Mouse (Mus musculus): Measurements from ENCODE around the gene Fbf1. TPM values are rescaled to one million over a fixed set of nuclear protein-coding genes. Genes with fewer than 3 reads are reported as not detected.
"Not testable (repeated sequence)": the region's sequence is repeated elsewhere in the genome, so short reads cannot be mapped to it uniquely, and the experiment has no call there.

Gene Fbf1
- polyA plus RNA-seq, 1 experiment from 2014 or later = 78.4 TPM

DNA sequence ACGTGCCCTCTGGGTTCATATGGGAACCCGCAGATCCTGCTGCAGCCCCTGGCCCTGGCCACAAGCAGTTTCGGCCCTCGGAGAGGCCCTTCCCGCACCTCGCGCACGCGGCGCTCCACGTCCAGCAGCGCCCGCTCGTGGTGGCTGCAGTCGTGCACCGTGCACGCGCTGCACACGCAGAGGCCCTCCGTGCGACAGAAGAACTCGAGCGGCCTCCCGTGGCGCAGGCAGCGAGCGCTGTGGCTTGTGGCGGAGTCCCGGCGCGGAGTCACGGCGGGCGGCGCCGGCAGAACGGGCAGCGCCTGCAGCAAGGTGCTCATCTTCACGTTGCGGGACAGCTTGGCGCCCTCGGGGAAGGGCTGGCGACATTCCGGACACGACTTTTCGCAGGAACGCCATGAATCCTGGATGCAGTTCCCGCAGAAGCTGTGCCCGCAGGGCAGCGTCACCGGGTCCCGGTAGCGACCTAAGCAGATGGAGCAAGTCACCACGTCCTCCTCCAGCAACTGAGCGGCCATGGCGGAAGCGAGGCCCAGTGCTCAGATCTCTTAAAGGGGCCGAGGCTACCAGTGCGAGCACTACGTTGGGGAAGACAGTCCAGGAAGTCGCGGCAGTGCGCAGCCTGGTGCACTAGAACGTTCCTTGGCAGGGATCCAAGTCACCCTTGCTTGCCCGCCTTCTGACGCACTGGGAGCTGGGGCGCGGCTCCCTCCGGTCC lies 37.3 kb downstream of the Fbf1 start, which contains the start of gene Trim65:
Trim65 (minus strand) TSS at position 641 of the 718 bp plus-strand sequence.
- Histone ChIP-seq H3K27ac (peak within 1 kb of the TSS; percentile 90), H3K9ac (peak within 1 kb of the TSS; percentile 69), H3K4me1 (peaks cover 27% of the 10 kb centered on the region), H3K4me3 (peak within 1 kb of the TSS; percentile 56), H3K36me3 (replicated peaks) (peaks cover 8% of the 10 kb centered on the region; the same call in 1 of the 2 replicates), H3K9me3 (no peaks in the 10 kb centered on the region), H3K4me2 (peak within 1 kb of the TSS; percentile 62), H3K27me3 (replicated peaks) (no peaks in the 10 kb centered on the region)
- ATAC-seq (replicated peaks) = peak; percentile 86
- WGBS = under 1% methylated on average over 67 of the region's 69 CpGs

DNA sequence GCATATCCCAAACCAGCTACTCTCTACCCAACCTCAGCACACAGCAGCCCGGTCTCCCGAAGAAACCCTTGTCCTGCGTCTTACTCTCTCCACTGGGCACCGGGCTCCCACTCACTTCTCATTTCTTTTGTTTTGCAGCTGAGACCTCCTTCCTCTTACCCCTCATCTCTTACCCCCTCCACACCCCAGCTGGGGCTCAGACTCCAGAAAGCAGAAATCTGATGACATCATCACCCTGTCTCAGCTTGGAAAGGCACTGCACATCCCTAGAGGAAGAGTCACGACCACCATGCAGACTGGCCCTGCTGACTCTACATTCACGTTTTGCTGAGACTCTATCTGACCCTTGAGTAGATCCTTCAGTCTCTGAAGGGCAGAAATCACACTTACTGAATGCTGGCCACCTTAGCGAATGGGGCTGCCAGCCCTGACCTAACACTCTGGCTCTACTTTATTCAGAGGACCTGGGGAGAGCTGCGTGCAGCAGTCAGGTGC lies 37.9 kb downstream of the Fbf1 start:
- Histone ChIP-seq H3K4me2 (peak overlapping the region; percentile 62), H3K27ac (peak overlapping the region; percentile 90), H3K9me3 (no peaks in the 10 kb centered on the region), H3K27me3 (replicated peaks) (no peaks in the 10 kb centered on the region), H3K4me1 (peaks cover 27% of the 10 kb centered on the region), H3K36me3 (replicated peaks) (peaks cover 12% of the 10 kb centered on the region; the same call in 1 of the 2 replicates), H3K9ac (peak overlapping the region; percentile 44), H3K4me3 (peak overlapping the region; percentile 56)
- ATAC-seq (replicated peaks) = peak; percentile 38; the same call in 1 of the 2 replicates
- 30% methylated on average over 8 of the region's 8 CpGs for WGBS

GRCm38 (mm10) chr11:116129091-116129790 lies 38.7 kb downstream of the Fbf1 start:
- H3K4me2 ChIP-seq = no peak overlapping the region
- H3K27ac ChIP-seq = no peak overlapping the region
- H3K36me3 ChIP-seq (replicated peaks) = peaks cover 11% of the 10 kb centered on the region; the same call in 1 of the 2 replicates
- H3K4me3 ChIP-seq = no peak overlapping the region
- 82% methylated on average over 9 of the region's 9 CpGs for WGBS
- peaks cover 27% of the 10 kb centered on the region for H3K4me1 ChIP-seq
- no peaks in the 10 kb centered on the region for H3K27me3 ChIP-seq (replicated peaks)
- no peaks in the 10 kb centered on the region for H3K9me3 ChIP-seq
- ATAC-seq (replicated peaks) = no peak
- H3K9ac ChIP-seq = no peak overlapping the region

GRCm38 (mm10) chr11:116127986-116128385 lies 40.0 kb downstream of the Fbf1 start:
- Histone ChIP-seq H3K27ac (no peak overlapping the region), H3K4me3 (no peak overlapping the region)
- 73% methylated on average over 9 of the region's 9 CpGs for WGBS

GRCm38 (mm10) chr11:116127156-116127980 lies 40.6 kb downstream of the Fbf1 start, which contains the start of gene Trim47:
TSS of gene Trim47 (minus strand) at chr11:116127210.
- ATAC-seq (replicated peaks) = no peak
- Histone ChIP-seq H3K27me3 (replicated peaks) (no peaks in the 10 kb centered on the region), H3K9me3 (no peaks in the 10 kb centered on the region), H3K4me3 (no peak within 1 kb of the TSS), H3K9ac (no peak within 1 kb of the TSS), H3K4me1 (peaks cover 27% of the 10 kb centered on the region), H3K27ac (no peak within 1 kb of the TSS), H3K4me2 (no peak within 1 kb of the TSS), H3K36me3 (replicated peaks) (peaks cover 7% of the 10 kb centered on the region; the same call in 1 of the 2 replicates)
- 28% methylated on average over 23 of the region's 23 CpGs for WGBS

More at GRCm38 (mm10) chr11:116127986-116128385, 40.0 kb downstream of the Fbf1 start:
- no peak for ATAC-seq (replicated peaks)
- Histone ChIP-seq H3K9ac (no peak overlapping the region), H3K4me1 (peaks cover 27% of the 10 kb centered on the region), H3K4me2 (no peak overlapping the region), H3K27me3 (replicated peaks) (no peaks in the 10 kb centered on the region), H3K36me3 (replicated peaks) (peaks cover 7% of the 10 kb centered on the region; the same call in 1 of the 2 replicates), H3K9me3 (no peaks in the 10 kb centered on the region)

DNA sequence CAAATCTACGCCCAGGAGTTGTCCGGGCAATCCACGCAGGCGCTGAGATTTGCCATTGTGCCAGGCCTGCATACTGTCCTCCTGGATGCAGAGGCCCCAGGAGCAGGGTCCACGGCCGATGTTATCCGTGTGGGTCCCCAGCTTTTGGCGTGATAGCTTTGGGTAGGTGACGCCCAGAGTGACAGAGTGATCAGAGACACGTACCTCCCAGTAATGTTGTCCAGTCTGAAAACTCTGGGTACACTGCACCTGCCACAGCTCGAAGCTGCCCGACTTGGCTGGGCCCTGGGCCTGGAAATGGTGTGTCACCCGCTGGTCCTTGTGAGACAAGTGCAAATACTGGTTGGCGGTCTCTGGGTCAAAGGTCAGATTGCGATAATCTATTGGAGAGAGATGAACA lies 41.7 kb downstream of the Fbf1 start:
- Histone ChIP-seq H3K4me2 (no peak overlapping the region), H3K4me1 (peaks cover 20% of the 10 kb centered on the region), H3K4me3 (no peak overlapping the region), H3K9me3 (no peaks in the 10 kb centered on the region), H3K9ac (no peak overlapping the region), H3K27ac (no peak overlapping the region), H3K36me3 (replicated peaks) (peaks cover 7% of the 10 kb centered on the region; the same call in 1 of the 2 replicates), H3K27me3 (replicated peaks) (no peaks in the 10 kb centered on the region)
- 94% methylated on average over 15 of the region's 15 CpGs for WGBS
- ATAC-seq (replicated peaks) = no peak

DNA sequence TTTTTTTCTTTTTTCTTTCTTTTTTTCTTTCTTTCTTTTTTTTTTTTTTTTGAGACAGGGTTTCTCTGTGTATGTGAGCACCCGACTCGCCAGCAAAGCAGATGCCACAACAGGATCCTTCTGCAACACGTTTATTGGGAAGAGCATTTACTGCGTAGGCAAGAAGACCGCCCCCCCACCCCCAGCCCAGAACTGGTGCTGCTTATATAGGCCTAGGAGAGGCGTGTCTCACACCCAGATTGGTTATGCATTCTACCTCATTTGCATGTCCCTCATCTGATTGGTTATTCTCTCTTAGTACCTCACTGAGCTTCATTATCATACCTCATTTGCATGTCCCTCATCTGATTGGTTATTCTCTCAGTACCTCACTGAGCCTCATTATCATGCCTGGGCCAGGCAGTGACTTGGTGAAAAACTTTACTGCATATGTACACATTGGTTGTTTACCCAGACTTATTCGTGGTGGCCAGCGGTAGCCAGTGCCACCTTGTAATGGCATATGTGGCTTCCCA lies 46.2 kb downstream of the Fbf1 start:
- not testable (repeated sequence) for H3K27me3 ChIP-seq (replicated peaks); H3K4me2 ChIP-seq; H3K4me1 ChIP-seq; H3K27ac ChIP-seq; ATAC-seq (replicated peaks); H3K9ac ChIP-seq; H3K4me3 ChIP-seq; H3K9me3 ChIP-seq; H3K36me3 ChIP-seq (replicated peaks)
- WGBS = 95% methylated on average over 8 of the region's 8 CpGs

DNA sequence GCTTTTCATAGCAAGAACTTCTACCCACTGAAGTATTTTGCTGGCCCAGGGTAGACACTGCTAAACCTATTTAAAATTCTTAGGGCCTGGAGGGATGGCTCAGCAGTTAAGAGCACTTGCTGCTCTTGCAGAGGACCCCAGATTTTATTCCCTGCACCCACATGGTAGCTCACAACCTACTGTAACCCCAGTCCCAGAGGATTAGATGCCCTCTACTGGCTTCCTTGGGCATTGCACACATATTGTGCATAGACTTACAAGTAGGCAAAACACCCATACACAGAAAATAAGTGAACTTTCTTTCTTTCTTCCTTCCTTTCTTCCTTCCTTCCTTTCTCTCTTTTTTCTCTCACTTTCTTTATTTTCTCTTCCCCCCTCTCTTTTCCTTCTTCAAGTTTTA lies 50.1 kb downstream of the Fbf1 start:
- H3K4me1 ChIP-seq = no peaks in the 10 kb centered on the region
- no peak overlapping the region for H3K27ac ChIP-seq
- no peak for ATAC-seq (replicated peaks)
- no peaks in the 10 kb centered on the region for H3K9me3 ChIP-seq
- no peak overlapping the region for H3K9ac ChIP-seq
- no peaks in the 10 kb centered on the region for H3K27me3 ChIP-seq (replicated peaks)
- H3K4me2 ChIP-seq = no peak overlapping the region
- no peak overlapping the region for H3K4me3 ChIP-seq
- H3K36me3 ChIP-seq (replicated peaks) = no peaks in the 10 kb centered on the region

DNA sequence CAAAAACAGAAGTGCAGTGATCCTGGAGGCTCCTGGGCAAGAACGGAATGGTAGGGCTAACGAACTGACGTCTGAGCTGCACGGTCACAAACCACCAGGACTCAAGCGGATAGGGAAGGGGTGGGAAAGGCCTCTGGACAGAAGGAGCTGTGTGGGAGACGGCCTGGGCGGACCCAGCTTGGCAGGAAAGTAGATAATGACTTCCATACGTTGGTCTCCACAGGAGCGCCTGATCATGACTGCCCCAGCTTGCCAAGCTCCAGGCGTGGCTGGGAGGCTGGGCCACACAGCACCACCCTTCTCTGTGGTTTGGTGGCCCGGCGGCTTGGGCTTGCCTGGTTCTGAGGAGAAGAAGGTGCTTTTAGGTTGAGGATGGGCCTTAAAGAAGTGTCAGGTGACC lies 50.7 kb downstream of the Fbf1 start:
- Histone ChIP-seq H3K27me3 (replicated peaks) (peaks cover under 1% of the 10 kb centered on the region; the same call in 1 of the 2 replicates), H3K9me3 (no peaks in the 10 kb centered on the region), H3K4me2 (no peak overlapping the region), H3K9ac (no peak overlapping the region), H3K36me3 (replicated peaks) (no peaks in the 10 kb centered on the region), H3K4me1 (no peaks in the 10 kb centered on the region), H3K4me3 (no peak overlapping the region), H3K27ac (no peak overlapping the region)
- 82% methylated on average over 12 of the region's 12 CpGs for WGBS
- no peak for ATAC-seq (replicated peaks)

DNA sequence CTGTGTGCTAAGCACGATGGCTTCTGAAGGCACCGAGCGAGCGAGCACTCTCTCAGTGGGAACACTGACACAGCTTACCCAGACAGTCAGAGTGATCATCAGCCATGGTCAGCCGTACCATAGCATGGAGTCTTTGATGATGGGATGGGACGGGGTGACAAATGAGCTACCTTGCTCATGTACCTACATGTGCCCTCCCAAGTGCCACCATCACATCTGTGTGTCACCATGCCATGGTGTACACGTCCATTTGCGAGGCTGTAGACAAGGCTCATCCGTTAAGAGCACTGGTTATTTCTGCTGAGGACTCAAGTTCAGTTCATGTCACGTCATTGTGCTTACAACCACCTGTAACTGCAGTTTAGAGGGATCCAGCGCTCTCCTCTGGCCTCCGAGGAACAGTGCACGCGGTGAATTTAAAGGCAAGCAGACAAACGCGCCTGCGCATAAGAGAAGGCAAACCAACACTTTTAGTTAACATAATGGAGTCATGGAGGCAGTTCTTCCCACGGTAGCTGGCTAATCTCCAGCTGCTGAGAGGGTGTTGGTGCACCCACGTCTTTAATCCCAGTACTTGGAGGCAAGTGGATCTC lies 56.3 kb downstream of the Fbf1 start:
- Histone ChIP-seq H3K4me2 (no peak overlapping the region), H3K4me1 (peaks cover 26% of the 10 kb centered on the region), H3K36me3 (replicated peaks) (no peaks in the 10 kb centered on the region), H3K27me3 (replicated peaks) (peaks cover 53% of the 10 kb centered on the region), H3K27ac (no peak overlapping the region), H3K9me3 (no peaks in the 10 kb centered on the region), H3K9ac (no peak overlapping the region), H3K4me3 (no peak overlapping the region)
- ATAC-seq (replicated peaks) = no peak
- WGBS = 81% methylated on average over 19 of the region's 19 CpGs

- Histone ChIP-seq H3K27ac (no peak overlapping the region), H3K4me2 (no peak overlapping the region), H3K27me3 (replicated peaks) (peaks cover 58% of the 10 kb centered on the region), H3K9ac (no peak overlapping the region), H3K4me1 (peaks cover 31% of the 10 kb centered on the region), H3K9me3 (no peaks in the 10 kb centered on the region), H3K4me3 (no peak overlapping the region), H3K36me3 (replicated peaks) (no peaks in the 10 kb centered on the region)
- 78% methylated on average over 4 of the region's 4 CpGs for WGBS
- no peak for ATAC-seq (replicated peaks)
These were observed 56.9 kb downstream of the Fbf1 start for GRCm38 (mm10) chr11:116111067-116111466.

Data from midbrain, embryonic 15.5 days (tissue).